Mouse (Mus musculus) lung, postnatal 0 days (tissue): ENCODE results near the gene Slc4a8. TPM values are rescaled to one million over a fixed set of nuclear protein-coding genes. Genes with fewer than 3 reads are reported as not detected.
"Not testable (repeated sequence)": the region's sequence is repeated elsewhere in the genome, so short reads cannot be mapped to it uniquely, and the experiment has no call there.

Experiments
- ATAC-seq: fragments of 200-750 bp; cut with Nextera tagmentation; 2 replicates; pipeline ENCODE4 v1.8.0; 2017; ENCODE audit warnings: moderate library complexity
- DNase-seq: peaks from one replicate; pipeline ENCODE4 v3.0.0-alpha.2; 2016; ENCODE audit warnings: low spot score
- H3K27ac ChIP-seq: fragments of 300-500 bp; sonication (generic); 2 replicates; pipeline ENCODE4 v1.5.1; 2014; ENCODE audit warnings: antibody characterized with exemption, mild to moderate bottlenecking, low read length, mixed read lengths
- H3K27me3 ChIP-seq: fragments of 300-500 bp; sonication (generic); replicated peaks from 2 replicates; pipeline ENCODE4 v1.6.1; 2014; ENCODE audit warnings: low read length, mixed read lengths; ENCODE audit not compliant: insufficient read depth
- H3K36me3 ChIP-seq: fragments of 300-500 bp; sonication (generic); 2 replicates; pipeline ENCODE4 v1.6.1; 2014; ENCODE audit warnings: low read length, mixed read lengths; ENCODE audit not compliant: insufficient read depth
- H3K4me1 ChIP-seq: fragments of 300-500 bp; sonication (generic); 2 replicates; pipeline ENCODE4 v1.6.1; 2014; ENCODE audit warnings: antibody characterized with exemption, low read depth, low read length, mixed read lengths; ENCODE audit not compliant: insufficient read depth
- H3K4me2 ChIP-seq: fragments of 300-500 bp; sonication (generic); replicated peaks from 2 replicates; pipeline ENCODE4 v1.6.1; 2014; ENCODE audit warnings: low read depth, mild to moderate bottlenecking, low read length, moderate library complexity, mixed read lengths
- H3K4me3 ChIP-seq: fragments of 300-500 bp; sonication (generic); 2 replicates; pipeline ENCODE4 v1.5.1; 2014; ENCODE audit warnings: low read depth, low read length
- H3K9ac ChIP-seq: fragments of 300-500 bp; sonication (generic); replicated peaks from 2 replicates; pipeline ENCODE4 v1.6.1; 2014; ENCODE audit warnings: low read depth, mild to moderate bottlenecking
- H3K9me3 ChIP-seq: fragments of 300-500 bp; sonication (generic); 2 replicates; pipeline ENCODE4 v1.6.1; 2016; ENCODE audit warnings: low read length, mixed read lengths
- CTCF ChIP-seq: IDR thresholded peaks from 2 replicates; pipeline ENCODE4 v1.5.1; 2016; ENCODE audit warnings: antibody characterized with exemption, mild to moderate bottlenecking
- EP300 ChIP-seq: IDR thresholded peaks from 2 replicates; pipeline ENCODE4 v1.6.1; 2016; ENCODE audit warnings: antibody characterized with exemption, mild to moderate bottlenecking, control low read depth
- WGBS: fragments of 180-500 bp; shearing (Covaris S2); extraction: QIAGEN DNeasy Blood & Tissue Kit; methylation state at CpG from one replicate; pipeline ENCODE4 v1.1.7; 2014; 5-methylcytosine and 5-hydroxymethylcytosine counted together
- polyA plus RNA-seq: library from polyadenylated mRNA; unstranded; fragments of >200 nt; fragmentation: Nextera tagmentation; extraction: Ambion mirVana; gene quantifications from 2 replicates; pipeline ENCODE4 v1.2.1, GENCODE M21; 2015

The Slc4a8 gene
- polyA plus RNA-seq, 1 experiment from 2014 or later = 5.5 TPM

DNA sequence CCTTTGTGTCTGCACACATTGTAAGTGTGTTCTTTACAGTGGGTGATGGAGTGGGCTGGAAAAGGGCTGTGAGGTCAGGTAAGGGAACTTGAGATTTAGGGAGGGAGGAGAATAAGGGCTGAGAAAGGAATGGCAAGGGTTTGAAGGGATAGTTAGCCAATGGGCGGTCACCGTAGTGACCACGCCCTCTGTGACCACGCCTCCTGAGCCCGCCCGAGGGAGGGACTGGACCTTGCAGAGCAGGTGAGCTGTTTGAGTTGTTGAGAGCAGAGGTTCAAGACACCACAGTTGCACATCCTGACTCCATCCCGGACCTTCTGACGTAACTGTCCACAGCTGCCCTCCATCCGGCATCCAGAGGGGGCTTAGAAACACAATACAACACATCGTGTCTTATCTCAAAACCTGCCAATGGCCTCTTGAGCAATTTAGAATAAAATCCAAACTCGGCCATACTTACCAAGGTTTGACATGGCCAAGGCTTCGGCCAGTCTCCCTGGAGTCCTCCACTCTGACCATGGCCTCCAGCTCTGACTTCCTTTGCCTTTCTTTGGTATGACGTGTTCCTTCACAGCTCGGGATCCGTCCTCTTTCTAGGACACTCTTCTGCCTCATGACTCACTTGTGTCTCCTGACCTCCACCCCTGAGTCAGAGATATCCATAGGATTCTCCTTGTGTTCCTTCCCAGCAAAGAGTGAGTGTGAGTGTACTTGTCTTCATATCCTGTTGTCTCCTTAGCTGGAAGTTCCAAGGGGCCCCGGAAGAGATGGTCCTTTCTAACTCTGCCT, 2.8 kb downstream of the Slc4a8 start:
- Histone ChIP-seq H3K4me2 (no peak overlapping the region), H3K4me3 (no peak overlapping the region), H3K9ac (no peak overlapping the region), H3K36me3 (no peaks in the 10 kb centered on the region), H3K9me3 (no peaks in the 10 kb centered on the region), H3K4me1 (peaks cover 4% of the 10 kb centered on the region; the same call in 1 of the 2 replicates), H3K27ac (no peak overlapping the region), H3K27me3 (peaks cover 14% of the 10 kb centered on the region)
- no peak for TF ChIP-seq EP300
- no peak for TF ChIP-seq CTCF
- no peak for ATAC-seq
- no peak for DNase-seq
- 68% methylated on average over 16 of the region's 16 CpGs for WGBS

DNA sequence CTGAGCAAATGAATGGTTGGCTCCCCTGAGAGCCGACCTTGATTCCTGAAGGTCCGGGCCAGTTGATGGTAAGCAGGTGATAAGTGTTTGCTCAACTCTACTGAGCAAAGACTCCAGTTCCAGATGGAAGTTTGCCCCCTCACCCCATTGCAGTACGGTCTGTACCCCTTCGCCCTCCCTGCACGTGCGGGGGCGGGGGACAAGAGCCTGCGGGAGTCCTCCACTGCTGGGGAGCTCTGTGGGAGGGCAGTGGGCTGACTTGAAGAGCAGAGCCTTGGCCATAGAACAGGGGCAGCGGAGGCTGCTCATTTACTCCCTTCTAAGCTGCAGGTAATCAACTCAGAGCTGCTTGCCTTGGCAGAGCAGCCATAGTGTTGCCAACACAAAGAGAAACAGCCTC, 5.3 kb downstream of the Slc4a8 start:
- H3K27ac ChIP-seq = no peak overlapping the region

DNA sequence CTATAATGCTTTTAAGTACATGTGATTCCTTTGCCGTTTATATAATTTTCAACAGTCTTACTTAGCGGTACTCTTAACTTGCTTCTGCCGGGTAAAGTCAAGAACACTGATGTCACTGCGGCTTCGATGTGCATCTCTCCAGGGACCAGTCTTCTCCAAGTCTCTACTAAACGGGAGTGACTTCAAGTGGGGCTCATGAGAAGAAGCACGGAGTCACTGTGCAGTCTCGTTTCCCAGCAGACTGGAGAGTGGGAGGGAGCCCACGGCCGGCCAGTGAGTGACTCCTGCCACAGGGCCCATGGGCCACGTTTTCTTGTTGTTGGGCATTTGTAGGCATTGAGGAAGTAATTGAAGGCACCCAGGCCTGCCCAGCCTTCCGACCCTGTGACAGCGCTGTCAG, 6.3 kb downstream of the Slc4a8 start:
- no peaks in the 10 kb centered on the region for H3K9me3 ChIP-seq

More for the DNA sequence above, 5.3 kb downstream of the Slc4a8 start:
- TF ChIP-seq CTCF = no peak
- no peak for TF ChIP-seq EP300
- Histone ChIP-seq H3K4me1 (peaks cover 2% of the 10 kb centered on the region; the same call in 1 of the 2 replicates), H3K36me3 (no peaks in the 10 kb centered on the region), H3K9me3 (no peaks in the 10 kb centered on the region), H3K4me2 (no peak overlapping the region), H3K9ac (no peak overlapping the region), H3K27me3 (peaks cover 9% of the 10 kb centered on the region), H3K4me3 (no peak overlapping the region)
- DNase-seq = peak; percentile 40
- WGBS = 65% methylated on average over 9 of the region's 9 CpGs
- ATAC-seq = peak; percentile 30

DNA sequence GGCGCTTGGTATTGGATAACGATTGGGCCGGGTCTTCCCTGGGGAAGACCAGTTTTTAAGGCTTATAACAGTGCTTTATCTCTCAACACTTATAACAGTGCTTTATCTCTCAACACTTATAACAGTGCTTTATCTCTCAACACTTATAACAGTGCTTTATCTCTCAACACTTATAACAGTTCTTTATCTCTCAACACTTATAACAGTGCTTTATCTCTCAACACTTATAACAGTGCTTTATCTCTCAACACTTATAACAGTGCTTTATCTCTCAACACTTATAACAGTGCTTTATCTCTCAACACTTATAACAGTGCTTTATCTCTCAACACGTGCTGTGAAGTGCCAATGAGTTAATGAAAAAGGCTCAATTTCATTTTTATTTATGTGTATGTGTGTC, 7.5 kb downstream of the Slc4a8 start:
- H3K27me3 ChIP-seq, H3K4me3 ChIP-seq, H3K4me2 ChIP-seq, DNase-seq, H3K36me3 ChIP-seq, H3K9ac ChIP-seq, H3K27ac ChIP-seq, ATAC-seq, H3K4me1 ChIP-seq, H3K9me3 ChIP-seq: not testable (repeated sequence)
- 31% methylated on average over 4 of the region's 4 CpGs for whole genome bisulfite sequencing

More for the DNA sequence above, 6.3 kb downstream of the Slc4a8 start:
- H3K4me3 ChIP-seq = no peak overlapping the region
- no peak overlapping the region for H3K9ac ChIP-seq
- no peak for DNase-seq
- WGBS = 61% methylated on average over 13 of the region's 13 CpGs
- ATAC-seq = no peak
- no peak for TF ChIP-seq EP300
- H3K27ac ChIP-seq = no peak overlapping the region
- no peaks in the 10 kb centered on the region for H3K4me1 ChIP-seq
- H3K27me3 ChIP-seq = no peaks in the 10 kb centered on the region
- no peak overlapping the region for H3K4me2 ChIP-seq
- H3K36me3 ChIP-seq = no peaks in the 10 kb centered on the region

DNA sequence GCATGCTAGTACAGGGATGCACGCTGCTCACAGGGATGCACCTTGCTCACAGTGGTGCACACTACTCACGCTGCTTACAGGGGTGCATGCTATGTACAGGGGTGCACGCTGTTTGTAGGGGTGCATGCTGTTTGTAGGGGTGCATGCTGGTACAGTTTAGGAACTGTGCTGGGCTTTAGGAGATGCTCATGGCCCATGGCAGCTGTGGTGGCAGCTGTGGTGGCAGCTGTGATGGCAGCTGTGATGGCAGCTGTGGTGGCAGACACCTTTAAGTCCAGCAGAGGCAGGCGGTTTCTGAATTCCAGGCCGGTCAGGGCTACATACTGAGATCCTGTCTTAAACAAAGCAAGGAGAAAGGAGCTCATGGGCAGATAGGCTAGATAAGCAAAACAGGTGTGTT, 8.8 kb downstream of the Slc4a8 start:
- H3K4me3 ChIP-seq = no peak overlapping the region
- no peak for TF ChIP-seq CTCF
- no peak for TF ChIP-seq EP300
- no peaks in the 10 kb centered on the region for H3K27me3 ChIP-seq
- H3K27ac ChIP-seq = no peak overlapping the region
- H3K36me3 ChIP-seq = no peaks in the 10 kb centered on the region
- H3K9me3 ChIP-seq = no peaks in the 10 kb centered on the region
- H3K4me2 ChIP-seq = no peak overlapping the region
- no peak overlapping the region for H3K9ac ChIP-seq
- DNase-seq = no peak
- no peaks in the 10 kb centered on the region for H3K4me1 ChIP-seq
- no peak for ATAC-seq
- 95% methylated on average over 5 of the region's 5 CpGs for WGBS

DNA sequence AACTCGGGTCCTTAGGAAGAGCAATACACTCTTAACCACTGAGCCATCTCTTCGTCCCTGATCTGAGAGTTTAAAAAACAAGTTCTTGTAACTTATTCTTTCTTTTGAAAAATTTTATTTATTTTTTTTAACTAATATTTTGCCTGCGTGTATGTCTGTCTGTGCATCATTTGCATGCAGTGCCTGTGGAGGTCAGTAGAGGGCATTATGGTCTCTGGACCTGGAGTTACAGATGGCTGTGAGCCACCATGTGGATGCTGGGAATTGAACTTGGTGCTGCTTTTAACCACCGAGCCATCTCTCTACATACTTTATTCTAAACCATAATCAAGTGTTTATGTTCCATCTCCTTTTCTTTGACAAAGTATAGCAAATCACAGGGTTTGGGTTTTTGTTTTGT, 11.1 kb downstream of the Slc4a8 start:
- Histone ChIP-seq H3K27ac (no peak overlapping the region), H3K27me3 (0 out of 2 replicates have a peak, but pooled peaks cover 2% of the 10 kb centered on the region)
- 87% methylated on average over 4 of the region's 4 CpGs for WGBS

DNA sequence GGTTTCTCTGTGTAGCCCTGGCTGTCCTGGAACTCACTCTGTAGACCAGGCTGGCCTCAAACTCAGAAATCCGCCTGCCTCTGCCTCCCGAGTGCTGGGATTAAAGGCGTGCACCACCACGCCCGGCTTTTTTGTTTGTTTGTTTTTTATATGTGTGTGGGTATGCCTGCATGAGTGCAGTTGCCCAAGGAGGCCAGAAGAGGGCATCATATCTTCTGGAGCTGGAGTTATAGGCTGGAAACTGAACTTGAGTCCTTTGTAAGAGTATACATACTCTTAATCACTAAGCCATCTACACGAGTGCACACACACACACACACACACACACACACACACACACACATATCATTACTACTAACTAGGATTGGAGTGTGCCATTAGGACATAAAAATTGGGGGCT, 12.3 kb downstream of the Slc4a8 start:
- not testable (repeated sequence) for ATAC-seq, H3K27me3 ChIP-seq, H3K4me1 ChIP-seq, H3K4me2 ChIP-seq, H3K9me3 ChIP-seq, DNase-seq, H3K9ac ChIP-seq, H3K27ac ChIP-seq, H3K36me3 ChIP-seq, H3K4me3 ChIP-seq
- WGBS = 92% methylated on average over 6 of the region's 6 CpGs

More for the DNA sequence above, 11.1 kb downstream of the Slc4a8 start:
- TF ChIP-seq EP300 = no peak
- TF ChIP-seq CTCF = no peak
- no peak overlapping the region for H3K9ac ChIP-seq
- ATAC-seq = no peak
- no peak for DNase-seq
- H3K9me3 ChIP-seq = no peaks in the 10 kb centered on the region
- no peaks in the 10 kb centered on the region for H3K4me1 ChIP-seq
- no peak overlapping the region for H3K4me2 ChIP-seq
- H3K36me3 ChIP-seq = no peaks in the 10 kb centered on the region
- H3K4me3 ChIP-seq = no peak overlapping the region
